Mouse (Mus musculus): ENCODE data around the gene Cs.

Gene Cs

DNA sequence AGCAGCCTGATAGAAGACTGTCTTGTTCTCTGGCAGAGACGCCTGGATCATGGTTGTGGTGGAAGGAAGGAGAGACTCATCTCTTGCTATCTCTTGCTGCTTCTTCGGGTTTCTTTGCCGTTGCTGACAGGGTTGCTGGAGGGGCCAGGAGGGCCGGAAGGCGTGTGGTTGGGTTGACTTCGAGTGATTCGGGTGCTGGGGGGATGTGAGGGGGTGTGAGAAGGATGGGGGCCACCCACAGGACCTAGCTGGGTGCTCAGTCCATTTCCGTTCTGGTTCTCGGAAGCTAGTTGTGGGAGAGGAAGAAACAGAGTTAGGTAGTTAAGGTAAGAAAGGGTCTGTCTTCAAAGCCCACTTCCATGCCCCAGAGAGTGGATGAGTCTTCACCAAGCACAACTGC is 64.1 kb downstream of the Cs start:
- intact Hi-C loops (cut with DNase I), result no loop called here

DNA sequence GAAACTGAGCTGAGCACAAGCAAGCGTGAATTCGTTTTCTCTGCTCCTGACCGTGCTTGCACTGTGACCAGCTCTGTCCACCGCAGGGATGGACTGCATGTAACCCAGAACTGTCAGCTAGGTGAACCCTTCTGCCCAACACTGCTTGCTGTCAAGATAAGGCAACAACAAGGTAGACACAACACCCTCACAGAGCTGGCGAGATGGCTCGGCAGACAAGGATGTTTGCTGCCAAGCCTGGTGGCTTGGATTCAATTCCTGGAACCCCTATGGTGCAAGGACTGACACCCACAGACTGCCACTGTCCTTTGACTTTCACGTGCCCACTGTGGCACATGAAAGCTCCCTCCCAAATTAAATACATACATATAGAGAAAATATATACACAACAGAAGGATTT is 66.4 kb downstream of the Cs start:
- intact Hi-C loops (cut with DNase I), result no loop called here

DNA sequence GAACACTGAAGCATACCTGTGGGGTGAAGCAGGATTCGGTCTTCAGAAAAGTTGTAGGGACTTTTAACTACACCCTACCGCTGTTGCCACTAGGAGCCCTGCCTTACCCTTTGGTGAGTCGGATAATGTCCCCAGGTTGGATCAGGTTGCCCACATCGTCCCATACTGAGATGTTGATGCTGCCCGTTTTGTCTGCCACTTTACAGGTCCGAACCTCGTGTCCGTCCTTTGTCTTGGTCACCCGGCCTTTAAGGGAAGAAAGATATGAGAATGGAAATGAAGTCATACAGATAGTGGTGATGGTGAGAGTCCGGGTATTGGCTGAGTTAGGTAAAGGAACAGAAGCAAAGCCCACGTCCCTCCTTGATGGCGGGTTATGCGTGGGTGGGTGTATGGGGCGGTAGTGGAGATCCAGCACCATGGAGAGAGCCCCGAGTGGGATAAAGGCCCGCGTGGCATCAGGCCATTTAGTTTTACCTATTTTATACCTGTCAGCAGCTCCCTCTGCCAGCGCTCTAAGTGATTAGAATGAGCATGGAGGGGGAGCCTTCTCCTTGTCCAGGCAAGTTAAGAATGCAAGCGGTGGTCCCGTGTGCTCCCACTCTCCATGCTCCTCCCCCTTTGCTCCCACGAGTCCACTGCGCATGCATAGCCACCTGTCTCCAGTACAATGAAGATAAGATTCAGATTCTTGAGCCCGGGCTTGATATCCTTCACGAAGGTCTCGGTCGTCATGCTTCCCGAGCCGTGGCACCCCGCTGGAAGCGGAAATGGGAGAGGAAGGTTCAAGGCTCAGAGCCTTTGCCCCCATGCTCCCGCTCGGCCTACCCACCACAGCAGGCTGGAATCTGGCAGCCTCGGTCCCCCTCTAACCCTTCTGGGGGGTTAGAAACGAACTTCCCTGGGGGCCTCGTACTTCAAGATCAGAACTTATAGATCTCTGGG is 71.3 kb downstream of the Cs start:
- intact Hi-C loops (cut with DNase I), result loop anchor here (5.0 kb wide), 1 partner anchor 33 kb away; no protein-coding TSS in a partner anchor

DNA sequence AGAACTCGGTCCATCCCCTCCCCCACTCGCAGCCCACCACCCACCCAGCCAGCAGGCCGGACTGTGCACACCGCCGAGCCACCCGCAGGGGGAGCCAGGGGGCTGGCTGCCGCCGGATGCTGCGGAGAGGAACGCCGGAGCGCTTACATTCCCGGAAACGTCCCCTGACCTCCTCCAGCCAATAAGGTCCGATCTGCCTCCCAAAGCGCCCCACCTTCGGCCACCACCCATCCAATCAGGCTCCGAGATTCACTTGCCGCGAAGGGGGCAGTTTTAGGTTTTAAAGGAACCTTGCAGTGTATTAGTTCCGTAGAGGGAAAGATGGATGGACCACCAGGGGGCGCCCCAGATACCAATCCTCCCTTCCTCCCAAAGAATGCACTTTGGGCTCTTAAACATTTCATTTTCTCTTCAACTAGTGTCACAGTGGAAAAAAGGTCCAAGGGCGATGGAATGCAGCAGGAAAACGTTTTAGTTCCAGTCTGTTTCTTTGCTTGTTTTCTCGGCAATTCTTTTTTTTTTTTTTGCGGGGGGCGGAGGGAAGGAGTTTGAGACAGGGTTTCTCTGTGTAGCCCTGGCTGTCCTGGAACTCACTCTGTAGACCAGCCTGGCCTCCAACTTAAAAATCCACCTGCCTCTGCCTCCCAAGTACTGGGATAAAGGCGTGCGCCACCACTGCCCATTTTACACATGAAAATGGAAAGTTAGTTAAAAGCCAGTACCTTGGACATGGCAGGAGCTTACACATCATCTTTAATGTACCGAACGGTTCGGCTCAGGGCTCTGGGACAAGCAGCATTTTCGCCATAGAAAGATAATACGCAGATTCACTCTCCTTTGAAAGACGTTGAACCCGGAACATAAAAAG is 72.4 kb downstream of the Cs start:
- intact Hi-C loops (cut with DNase I), result loop anchor here (5.0 kb wide), 3 partner anchors 32 to 42 kb away; partner anchors contain the start of gene Ankrd52

DNA sequence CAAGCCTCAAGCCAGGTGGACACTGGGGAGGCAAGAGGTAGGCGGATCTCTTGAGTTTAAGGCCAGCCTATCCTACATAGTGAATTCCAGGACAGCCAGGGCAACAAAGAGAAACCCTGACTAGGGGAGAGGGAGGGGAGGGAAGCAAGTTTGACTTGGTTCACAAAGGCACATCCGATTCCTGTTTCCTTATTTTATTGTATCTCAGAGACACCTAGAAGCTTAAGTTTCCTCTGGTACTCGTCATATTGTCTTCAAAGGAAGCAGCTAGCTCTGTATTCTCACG is 73.0 kb downstream of the Cs start:
- intact Hi-C loops (cut with DNase I), result loop anchor here (5.0 kb wide), 2 partner anchors 33 to 42 kb away; partner anchors contain the start of gene Ankrd52

DNA sequence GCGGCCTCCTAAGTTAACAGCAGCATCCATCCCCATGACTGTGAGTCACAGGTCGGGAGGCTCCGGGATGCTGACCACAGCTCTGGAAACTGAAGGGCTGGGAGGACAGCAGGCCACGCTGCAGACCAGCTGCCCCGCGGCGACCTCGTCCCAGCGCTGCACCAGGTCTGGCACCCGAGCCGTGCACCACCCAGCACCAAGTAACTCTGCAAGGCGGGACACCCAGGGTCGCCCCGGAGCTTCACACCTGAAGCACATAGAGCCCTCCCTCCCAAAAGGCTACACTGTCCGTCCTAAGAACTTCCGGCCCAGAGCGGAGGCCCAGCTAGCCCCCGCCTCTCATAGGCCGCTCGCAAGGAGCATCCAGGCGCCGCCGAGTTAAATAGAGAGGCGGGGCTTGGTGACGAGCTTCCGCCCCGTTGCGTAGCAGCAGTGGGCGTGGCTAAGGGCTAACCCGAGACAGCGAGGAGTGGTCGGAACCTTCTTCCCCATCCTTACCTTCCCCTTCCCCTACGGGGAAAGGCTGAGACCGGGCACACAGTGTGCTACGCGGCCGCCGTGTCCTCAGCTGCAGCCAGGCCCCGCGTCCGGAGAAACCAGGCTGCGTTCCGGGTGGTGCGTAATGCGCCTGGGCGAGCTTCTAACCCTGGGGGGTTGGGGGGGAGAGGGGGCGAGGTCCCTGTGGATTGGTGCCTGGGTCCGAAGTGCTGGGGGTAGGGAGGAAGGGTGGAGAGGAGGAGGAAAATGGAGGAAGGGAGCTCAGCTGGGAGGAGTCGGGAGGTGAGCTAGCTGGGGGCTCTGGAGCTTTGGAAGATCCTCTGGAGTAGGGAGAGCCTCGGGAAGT is 73.9 kb downstream of the Cs start, which contains the start of the genes Nabp2 and Rnf41:
Nabp2 (minus strand) TSS at position 282 of the 844 bp plus-strand sequence.
Rnf41 (plus strand) TSS at position 447 of the 844 bp plus-strand sequence.
- intact Hi-C loops (cut with DNase I), result loop anchor here (5.0 kb wide), 2 partner anchors 34 to 41 kb away; partner anchors contain the start of gene Ankrd52

DNA sequence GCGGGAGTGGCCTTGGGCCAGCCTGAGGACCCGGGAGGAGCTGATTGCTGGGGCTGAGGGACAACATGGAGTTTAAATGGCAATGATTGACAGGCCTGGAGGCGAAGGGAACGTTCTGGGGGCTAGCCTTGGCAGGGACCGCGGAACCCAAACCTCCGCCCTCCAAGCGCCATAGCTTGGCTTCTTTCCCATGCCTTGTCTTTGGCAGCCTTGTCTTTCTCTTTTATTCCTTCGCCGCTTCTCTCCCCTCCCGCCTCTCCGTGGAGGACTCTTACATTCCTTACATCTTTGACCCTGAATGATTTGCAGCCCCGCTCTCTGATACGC is 74.5 kb downstream of the Cs start:
- intact Hi-C loops (cut with DNase I), result loop anchor here (5.0 kb wide), 2 partner anchors 35 to 40 kb away; partner anchors contain the start of gene Ankrd52

Small RNA genes lying within 50 kb of the gene (microRNA-seq; reads per million reads assigned to microRNA genes)
- 0 reads per million in 2 experiments for gene Gm25361
- 0 reads per million in 2 experiments for gene Gm26308
- gene Mir6914, result 0.12 to 0.23 reads per million in 2 experiments
- gene Mir6915, result 0.23 to 0.99 reads per million in 2 experiments

All from adrenal gland (tissue).